Mouse (Mus musculus) lung, postnatal 0 days (tissue): ENCODE results near the gene A930009A15Rik.

Experiments used
- CTCF ChIP-seq: IDR thresholded peaks from 2 replicates; pipeline ENCODE4 v1.5.1; 2016; ENCODE audit warnings: antibody characterized with exemption, mild to moderate bottlenecking
- EP300 ChIP-seq: IDR thresholded peaks from 2 replicates; pipeline ENCODE4 v1.6.1; 2016; ENCODE audit warnings: antibody characterized with exemption, mild to moderate bottlenecking, control low read depth

GRCm38 (mm10) chr10:115556738-115557242 lies 13.0 kb upstream of the A930009A15Rik start:
- TF ChIP-seq CTCF (no peak), EP300 (no peak)
